Comparison of ENCODE assay signal across 1 mouse cellular context in the genomic region with DNA sequence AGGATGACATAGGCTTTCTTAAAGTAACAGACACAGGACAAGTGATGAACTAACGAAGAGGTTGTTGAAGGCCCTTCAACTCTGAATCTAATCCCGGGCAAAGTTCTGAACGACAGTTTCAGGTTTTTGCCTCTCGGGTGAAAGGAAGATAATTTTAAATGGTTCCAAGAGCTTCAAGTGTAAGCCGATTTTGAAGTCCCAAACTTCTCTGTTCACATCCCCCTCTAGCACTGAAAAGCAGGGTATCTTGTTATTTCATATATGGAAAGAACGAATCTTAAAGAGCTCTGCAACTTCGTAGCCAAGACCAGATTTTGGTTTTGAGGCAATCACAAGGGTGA.
TF ChIP-seq lines count a peak whose summit lies in the region.

No protein-coding gene starts in this region.

TF ChIP-seq in CH12.LX, 34 proteins besides CTCF, POLR2A, EP300 and RAD21 (continued from another document):
- TF ChIP-seq IRF4 (IDR thresholded peaks at IDR 0.05; ENCODE audit: low read depth, low read length) (no peak), POLR2AphosphoS2 (IDR thresholded peaks at IDR 0.05; ENCODE audit: low read depth, low read length) (no peak), ZMIZ1 (IDR thresholded peaks at IDR 0.05; ENCODE audit: low read depth, low read length) (peak; percentile 33; the same call in 1 of the 2 replicates), TCF12 (IDR thresholded peaks at IDR 0.05; ENCODE audit: low read depth, low read length) (0 out of 2 replicates have a peak, but pooled peaks have one; percentile 8), ZC3H11A (IDR thresholded peaks at IDR 0.05; ENCODE audit: low read depth, low read length) (no peak), USF2 (conservative IDR thresholded peaks at IDR 0.05; ENCODE audit: low read depth, low read length) (no peak), PAX5 (IDR thresholded peaks at IDR 0.05; ENCODE audit: low read length) (no peak), MXI1 (IDR thresholded peaks at IDR 0.05; ENCODE audit: low read depth, low read length) (peak; percentile 13; the same call in 1 of the 2 replicates), MAX (IDR thresholded peaks at IDR 0.05; ENCODE audit: low read length) (no peak), NRF1 (IDR thresholded peaks at IDR 0.05; ENCODE audit: low read depth, low read length) (no peak), JUND (conservative IDR thresholded peaks at IDR 0.05; ENCODE audit: low read depth, low read length) (peak; percentile 64; the same call in 1 of the 2 replicates), RCOR1 (conservative IDR thresholded peaks at IDR 0.05; ENCODE audit: low read depth, low read length) (no peak), HCFC1 (IDR thresholded peaks at IDR 0.05; ENCODE audit: low read depth, low read length) (no peak), KAT2A (IDR thresholded peaks at IDR 0.05; ENCODE audit: insufficient replicate concordance, low read length) (no peak), SMC3 (IDR thresholded peaks at IDR 0.05; ENCODE audit: low read depth, low read length) (no peak), MEF2A (IDR thresholded peaks at IDR 0.05; ENCODE audit: borderline replicate concordance, low read depth, low read length) (peak; percentile 61; the same call in 1 of the 2 replicates), MAZ (IDR thresholded peaks at IDR 0.05; ENCODE audit: low read depth, low read length) (no peak), TBP (conservative IDR thresholded peaks at IDR 0.05; ENCODE audit: low read depth, low read length) (no peak), JUN (IDR thresholded peaks at IDR 0.05; ENCODE audit: insufficient read depth, low read depth, low read length) (no peak; the same call in 1 of the 2 replicates), NELFE (IDR thresholded peaks at IDR 0.05; ENCODE audit: low read depth, low read length) (no peak), SIN3A (IDR thresholded peaks at IDR 0.05; ENCODE audit: low read length) (no peak; the same call in 1 of the 2 replicates), UBTF (IDR thresholded peaks at IDR 0.05; ENCODE audit: low read depth, low read length) (0 out of 2 replicates have a peak, but pooled peaks have one; percentile 32), CHD1 (IDR thresholded peaks at IDR 0.05; ENCODE audit: low read depth, low read length) (0 out of 2 replicates have a peak, but pooled peaks have one; percentile 82), BHLHE40 (IDR thresholded peaks at IDR 0.05; ENCODE audit: low read depth, low read length) (no peak)
TF ChIP-seq in CH12.LX: peak in this region for 8.
